Mouse (Mus musculus) heart, embryonic 13.5 days (tissue): ENCODE measurements around the gene 5730507C01Rik. TPM values are rescaled to one million over a fixed set of nuclear protein-coding genes. Genes with fewer than 3 reads are reported as not detected.
"Not testable (repeated sequence)": the region's sequence is repeated elsewhere in the genome, so short reads cannot be mapped to it uniquely, and the experiment has no call there.

Experiments
- ATAC-seq: fragments of 200-750 bp; cut with Nextera tagmentation; 2 replicates; pipeline ENCODE4 v1.8.0; 2017; ENCODE audit warnings: moderate TSS enrichment; ENCODE audit not compliant: insufficient number of reproducible peaks, low FRiP score, low TSS enrichment; ENCODE audit errors: extremely low read depth
- H3K27ac ChIP-seq: fragments of 300-500 bp; sonication (generic); replicated peaks from 2 replicates; pipeline ENCODE4 v1.5.1; 2015; ENCODE audit warnings: moderate library complexity, mild to moderate bottlenecking, inconsistent platforms
- H3K27me3 ChIP-seq: fragments of 300-500 bp; sonication (generic); replicated peaks from 2 replicates; pipeline ENCODE4 v1.6.1; 2015; ENCODE audit warnings: mild to moderate bottlenecking, inconsistent platforms
- H3K36me3 ChIP-seq: fragments of 300-500 bp; sonication (generic); 2 replicates; pipeline ENCODE4 v1.6.1; 2015; ENCODE audit warnings: mild to moderate bottlenecking, inconsistent platforms
- H3K4me1 ChIP-seq: fragments of 300-500 bp; sonication (generic); 2 replicates; pipeline ENCODE4 v1.6.1; 2015; ENCODE audit warnings: inconsistent platforms
- H3K4me2 ChIP-seq: fragments of 300-500 bp; sonication (generic); 2 replicates; pipeline ENCODE4 v1.6.1; 2015; ENCODE audit warnings: inconsistent platforms, mild to moderate bottlenecking, moderate library complexity
- H3K4me3 ChIP-seq: fragments of 300-500 bp; sonication (generic); 2 replicates; pipeline ENCODE4 v1.5.1; 2015; ENCODE audit warnings: moderate library complexity, mild to moderate bottlenecking, inconsistent platforms
- H3K9ac ChIP-seq: fragments of 300-500 bp; sonication (generic); 2 replicates; pipeline ENCODE4 v1.6.1; 2015; ENCODE audit warnings: inconsistent platforms, mild to moderate bottlenecking, moderate library complexity
- H3K9me3 ChIP-seq: fragments of 300-500 bp; sonication (generic); 2 replicates; pipeline ENCODE4 v1.6.1; 2016; ENCODE audit warnings: inconsistent platforms
- WGBS: fragments of 180-500 bp; shearing (Covaris S2); methylation state at CpG from one replicate; pipeline ENCODE4 v1.1.7; 2015; ENCODE audit warnings: mixed read lengths; 5-methylcytosine and 5-hydroxymethylcytosine counted together
- polyA plus RNA-seq: library from polyadenylated mRNA; unstranded; fragments of >200 nt; fragmentation: Nextera tagmentation; extraction: Ambion mirVana; gene quantifications from 2 replicates; pipeline ENCODE4 v1.2.1, GENCODE M21; 2015

Gene 5730507C01Rik
- 0.53 and 0.73 TPM in 2 replicates for polyA plus RNA-seq

DNA sequence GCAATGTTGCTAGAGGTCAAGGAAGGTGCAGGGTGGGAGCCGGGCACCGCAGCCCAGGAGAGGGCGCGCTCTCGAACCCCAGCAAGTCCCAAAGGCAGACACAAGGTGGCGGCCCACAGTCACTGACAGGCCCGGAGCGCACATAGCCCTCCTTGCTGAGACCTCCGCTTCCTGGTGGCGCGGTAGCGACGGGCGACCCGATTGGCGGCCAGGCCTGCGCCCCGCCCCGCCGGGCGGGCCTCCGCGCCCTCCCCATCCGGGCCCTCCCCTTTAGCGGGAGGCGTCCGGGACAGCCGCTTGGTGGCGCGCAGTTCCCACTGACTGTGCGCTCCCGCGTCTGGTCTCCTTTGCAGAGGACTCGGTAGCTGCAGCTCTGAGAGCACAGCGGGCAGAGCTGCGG is at the start of gene 5730507C01Rik:
Gene 5730507C01Rik (plus strand): TSS at position 340 of the 400 bp plus-strand sequence.
- no peak for ATAC-seq
- peaks cover 11% of the 10 kb centered on the region for H3K27me3 ChIP-seq
- WGBS, result 3% methylated on average over 35 of the region's 36 CpGs
- H3K9me3 ChIP-seq, result peaks cover 22% of the 10 kb centered on the region
- peak within 1 kb of the TSS; percentile 61 for H3K9ac ChIP-seq
- H3K4me1 ChIP-seq, result no peaks in the 10 kb centered on the region
- H3K4me2 ChIP-seq, result peak within 1 kb of the TSS; percentile 63
- peak within 1 kb of the TSS; percentile 52 for H3K4me3 ChIP-seq
- no peak within 1 kb of the TSS for H3K27ac ChIP-seq
- H3K36me3 ChIP-seq, result no peaks in the 10 kb centered on the region

DNA sequence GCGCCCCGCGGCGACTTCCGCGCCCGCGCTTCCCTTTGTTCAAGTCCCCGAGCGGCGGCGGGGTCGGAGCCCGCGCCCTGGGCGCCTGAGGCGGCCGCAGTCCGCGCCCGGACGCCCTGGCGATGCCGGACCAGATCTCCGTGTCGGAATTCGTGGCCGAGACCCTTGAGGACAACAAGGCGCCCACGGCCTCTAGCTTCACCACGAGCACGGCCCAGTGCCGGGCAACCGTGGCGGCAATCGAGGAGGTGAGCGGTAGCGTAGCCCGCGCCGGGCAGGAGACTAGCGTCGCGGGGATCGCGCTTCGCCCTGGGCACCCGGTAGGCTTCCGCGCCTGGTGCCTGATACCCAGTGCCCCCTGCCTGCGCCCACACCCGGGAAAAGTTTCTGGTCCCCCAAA is 306 bp downstream of the 5730507C01Rik start:
- Histone ChIP-seq H3K27me3 (peaks cover 11% of the 10 kb centered on the region), H3K9ac (peak overlapping the region; percentile 61), H3K9me3 (peaks cover 20% of the 10 kb centered on the region), H3K4me2 (peak overlapping the region; percentile 63), H3K4me3 (peak overlapping the region; percentile 52)
- not testable (repeated sequence) for ATAC-seq, H3K4me1 ChIP-seq, H3K36me3 ChIP-seq, H3K27ac ChIP-seq
- 4% methylated on average over 42 of the region's 52 CpGs for WGBS

DNA sequence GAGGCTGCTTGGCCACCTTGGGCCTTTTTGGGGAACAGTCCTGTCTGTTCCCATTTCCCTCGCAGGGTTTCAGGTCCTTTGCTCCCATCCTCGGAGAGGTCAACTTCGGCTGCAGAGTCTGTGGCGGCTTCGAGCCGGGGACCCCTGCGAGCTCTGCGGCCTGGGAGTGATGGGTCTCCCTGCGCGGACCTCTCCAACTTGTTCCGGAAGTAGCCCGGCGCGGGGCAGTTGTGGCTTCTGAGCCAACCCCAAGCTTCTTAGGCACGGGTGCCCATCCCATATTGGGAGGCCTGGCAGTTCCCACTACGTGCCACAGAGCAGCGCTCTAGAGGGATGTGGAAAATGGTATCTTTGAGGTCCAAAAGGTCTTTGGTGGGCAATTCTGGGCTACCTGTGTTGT is 767 bp downstream of the 5730507C01Rik start:
- ATAC-seq, H3K27ac ChIP-seq, H3K36me3 ChIP-seq, H3K4me1 ChIP-seq: not testable (repeated sequence)
- peaks cover 19% of the 10 kb centered on the region for H3K9me3 ChIP-seq
- H3K4me2 ChIP-seq, result peak overlapping the region; percentile 63
- H3K27me3 ChIP-seq, result peaks cover 11% of the 10 kb centered on the region
- 9% methylated on average over 17 of the region's 17 CpGs for WGBS
- peak overlapping the region; percentile 52 for H3K4me3 ChIP-seq
- 0 out of 2 replicates have a peak overlapping the region, but pooled peaks have one; percentile 19 for H3K9ac ChIP-seq
